Mouse (Mus musculus) gastrocnemius, postnatal 10 days (tissue): Measurements from ENCODE around the gene Meox2. TPM values are rescaled to one million over a fixed set of nuclear protein-coding genes. Genes with fewer than 3 reads are reported as not detected.

Experiments used
- total RNA-seq, 2 experiments: library from RNA; stranded (reverse); gene quantifications; 2 replicates each; pipeline ENCODE4 v1.2.3; 2021

The Meox2 gene
- total RNA-seq, 2 experiments from 2014 or later = 33.7 to 39.8 TPM

Other genes starting within 250 kb of the Meox2 start
- 1 to 10 TPM; 2.3 to 2.7 TPM for gene Agmo, start 133.1 kb downstream of the Meox2 start, total RNA-seq